8 mouse cellular contexts compared by ENCODE assay signal in the genomic region with DNA sequence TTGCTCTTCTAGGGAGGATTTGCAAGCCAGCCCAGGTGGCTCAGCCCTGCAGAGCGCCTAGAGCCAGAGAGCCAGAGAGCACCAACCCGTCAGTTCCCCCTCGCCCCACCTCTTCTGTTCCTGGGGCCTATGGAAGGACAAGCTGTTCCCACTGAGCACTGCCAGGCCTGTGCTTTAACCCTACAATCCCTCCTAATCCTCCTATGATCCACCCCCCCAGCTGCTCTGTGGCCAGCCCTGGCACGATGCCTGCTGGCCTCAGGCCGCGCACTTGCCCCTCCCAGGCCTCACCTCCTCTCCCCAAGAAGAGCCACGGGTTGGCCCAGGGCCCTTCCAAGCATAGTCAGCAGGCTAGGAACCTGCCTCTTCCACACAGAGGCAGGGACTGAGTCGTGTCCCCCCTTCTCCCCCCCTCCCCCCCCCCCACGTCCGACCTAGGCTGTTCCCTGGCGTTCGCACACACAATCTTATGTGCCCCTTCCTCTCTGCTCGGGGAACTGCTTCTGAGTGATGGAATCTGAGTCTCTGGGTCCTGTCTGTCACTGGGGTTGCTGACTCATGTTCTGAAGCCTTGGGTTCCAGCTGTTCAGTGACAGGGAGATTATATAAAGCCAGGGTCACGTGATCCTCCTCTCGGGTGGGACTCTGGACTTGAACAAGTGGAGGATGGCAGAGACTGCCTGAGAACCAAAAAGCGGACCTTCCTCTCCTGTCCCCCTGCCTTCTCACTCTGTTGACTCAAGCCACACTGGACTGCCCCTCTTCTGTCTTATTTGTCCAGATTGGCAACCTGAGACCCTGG. TPM values are rescaled to one million over a fixed set of nuclear protein-coding genes. Genes with fewer than 3 reads are reported as not detected.
A peak's percentile ranks its signal among the peaks of the same experiment; 100 is the strongest.
DNase-seq lines count a peak whose midpoint lies in the region; ATAC-seq and TF ChIP-seq lines count a peak whose summit lies in the region.

No protein-coding gene starts in this region.

- no peak for TF ChIP-seq CTCF in cerebellum, adult 2 months (IDR thresholded peaks at IDR 0.05; ENCODE audit: borderline replicate concordance, insufficient read depth, low read depth, low read length)

- no peak overlapping the region for H3K4me2 ChIP-seq in forebrain, embryonic 13.5 days

- H3K36me3 ChIP-seq in forebrain, embryonic 13.5 days (ENCODE audit: poor library complexity, severe bottlenecking) = no peaks in the 10 kb centered on the region
- no peaks in the 10 kb centered on the region for H3K36me3 ChIP-seq in forebrain, embryonic 10.5 days (replicated peaks)

- H3K4me3 ChIP-seq in forebrain, embryonic 13.5 days = no peak overlapping the region
- H3K4me3 ChIP-seq in forebrain, embryonic 10.5 days = no peak overlapping the region
- H3K4me3 ChIP-seq in cerebellum, adult 2 months (replicated peaks; ENCODE audit: insufficient read depth, low read depth, low read length) = no peak overlapping the region

- TF ChIP-seq POLR2A in cerebellum, adult 2 months (IDR thresholded peaks at IDR 0.05; ENCODE audit: borderline replicate concordance, insufficient read depth, low read length) = no peak

- DNase-seq in forebrain, embryonic 10.5 days (ENCODE audit: extremely low spot score, low spot score) = no peak
- DNase-seq in cerebellum, adult 2 months = peak; percentile 92 to 96
- peak; percentile 88 to 93 for DNase-seq in heart, adult 18-20 months
- peak; percentile 92 for DNase-seq in kidney, adult 18-20 months
- DNase-seq in lung, adult 18-20 months = peak; percentile 89 to 93
- DNase-seq in ovary, postnatal 36 days (ENCODE audit: low spot score) = peak; percentile 85
- DNase-seq in c-Kit-positive CD71-positive TER-119-positive erythroid progenitor cells, embryonic 14.5 days (ENCODE audit: low spot score) = no peak

- no peak overlapping the region for H3K27ac ChIP-seq in forebrain, embryonic 13.5 days
- no peak overlapping the region for H3K27ac ChIP-seq in forebrain, embryonic 10.5 days
- H3K27ac ChIP-seq in cerebellum, adult 2 months (ENCODE audit: insufficient read depth, low read length) = peak overlapping the region; percentile 80

- no peaks in the 10 kb centered on the region for H3K9me3 ChIP-seq in forebrain, embryonic 13.5 days (replicated peaks)
- no peaks in the 10 kb centered on the region for H3K9me3 ChIP-seq in forebrain, embryonic 10.5 days

- peak; percentile 82 for ATAC-seq in forebrain, embryonic 13.5 days

- H3K27me3 ChIP-seq in forebrain, embryonic 13.5 days = peaks cover 16% of the 10 kb centered on the region
- peaks cover 92% of the 10 kb centered on the region for H3K27me3 ChIP-seq in forebrain, embryonic 10.5 days (ENCODE audit: poor library complexity, severe bottlenecking)
- H3K27me3 ChIP-seq in cerebellum, adult 2 months (ENCODE audit: control insufficient read depth, insufficient read depth, low read length) = no peaks in the 10 kb centered on the region

- peak overlapping the region; percentile 47 for H3K9ac ChIP-seq in forebrain, embryonic 13.5 days

- peaks cover 29% of the 10 kb centered on the region for H3K4me1 ChIP-seq in forebrain, embryonic 13.5 days
- H3K4me1 ChIP-seq in forebrain, embryonic 10.5 days = peaks cover 56% of the 10 kb centered on the region
- peaks cover 58% of the 10 kb centered on the region for H3K4me1 ChIP-seq in cerebellum, adult 2 months (ENCODE audit: control insufficient read depth, insufficient read depth, low read length)

- 30% methylated on average over 16 of the region's 16 CpGs for WGBS in forebrain, embryonic 13.5 days
- WGBS in forebrain, embryonic 10.5 days = 40% methylated on average over 16 of the region's 16 CpGs
- WGBS in cerebellum, adult 2 months = 7% methylated on average over 16 of the region's 16 CpGs

RNA-seq across cellular contexts. Expression of a gene that starts 12.3 kb away (rescaled TPM):
- 7.1 and 8.6 TPM in 2 replicates for polyA plus RNA-seq in forebrain, embryonic 13.5 days (2015; fragmentation: Nextera tagmentation; extraction: Ambion mirVana)
- 12.7 and 12.9 TPM in 2 replicates for polyA plus RNA-seq in forebrain, embryonic 10.5 days (2016; fragmentation: Nextera tagmentation; extraction: Ambion mirVana)
- 43.5 and 47.1 TPM in 2 replicates for polyA plus RNA-seq in cerebellum, adult 2 months (2012; rRNA removed)
- total RNA-seq in heart, adult 18-20 months (2021) = 10 to 100 TPM; 89.8 to 95.9 TPM

RNA-seq across cellular contexts. Expression of a gene that starts 22.4 kb away (rescaled TPM):
- 0.06 and 0.23 TPM in 2 replicates for polyA plus RNA-seq in forebrain, embryonic 13.5 days (2015; fragmentation: Nextera tagmentation; extraction: Ambion mirVana)
- polyA plus RNA-seq in forebrain, embryonic 10.5 days (2016; fragmentation: Nextera tagmentation; extraction: Ambion mirVana) = 0.15 and 0.26 TPM in 2 replicates
- polyA plus RNA-seq in cerebellum, adult 2 months (2012; rRNA removed) = 2.7 and 7.3 TPM in 2 replicates
- total RNA-seq in heart, adult 18-20 months (2021) = not detected

RNA-seq across cellular contexts. Expression of a gene that starts 27.9 kb away (rescaled TPM):
- 1.0 and 1.2 TPM in 2 replicates for polyA plus RNA-seq in forebrain, embryonic 13.5 days (2015; fragmentation: Nextera tagmentation; extraction: Ambion mirVana)
- polyA plus RNA-seq in forebrain, embryonic 10.5 days (2016; fragmentation: Nextera tagmentation; extraction: Ambion mirVana) = not detected in 2 replicates
- polyA plus RNA-seq in cerebellum, adult 2 months (2012; rRNA removed) = 26.0 and 29.1 TPM in 2 replicates
- total RNA-seq in heart, adult 18-20 months (2021) = 1 to 10 TPM; 5.6 to 5.9 TPM

RNA-seq across cellular contexts. Expression of a gene that starts 34.1 kb away (rescaled TPM):
- 0.19 TPM in 1 of 2 replicates, not detected in the other for polyA plus RNA-seq in forebrain, embryonic 13.5 days (2015; fragmentation: Nextera tagmentation; extraction: Ambion mirVana)
- polyA plus RNA-seq in forebrain, embryonic 10.5 days (2016; fragmentation: Nextera tagmentation; extraction: Ambion mirVana) = 0.06 and 0.36 TPM in 2 replicates
- 0.41 and 0.75 TPM in 2 replicates for polyA plus RNA-seq in cerebellum, adult 2 months (2012; rRNA removed)
- under 1 TPM in 1 of 2 experiments, not detected in 1; 0.37 TPM for total RNA-seq in heart, adult 18-20 months (2021)

RNA-seq across cellular contexts. Expression of a gene that starts 34.2 kb away (rescaled TPM):
- polyA plus RNA-seq in forebrain, embryonic 13.5 days (2015; fragmentation: Nextera tagmentation; extraction: Ambion mirVana) = 45.7 and 50.1 TPM in 2 replicates
- polyA plus RNA-seq in forebrain, embryonic 10.5 days (2016; fragmentation: Nextera tagmentation; extraction: Ambion mirVana) = 79.5 and 81.5 TPM in 2 replicates
- 31.2 and 34.0 TPM in 2 replicates for polyA plus RNA-seq in cerebellum, adult 2 months (2012; rRNA removed)
- 1 to 10 TPM; 5.9 to 6.0 TPM for total RNA-seq in heart, adult 18-20 months (2021)

Comparison
In these comparisons a context has a peak if more than half of its experiments do, and no peak if none do; other contexts are left out.
1. DNase-seq: peak in cerebellum, adult 2 months (2 of 2), heart, adult 18-20 months (2 of 2), kidney, adult 18-20 months (single experiment), lung, adult 18-20 months (2 of 2) and ovary, postnatal 36 days (single experiment); none in forebrain, embryonic 10.5 days (single experiment) and c-Kit-positive CD71-positive TER-119-positive erythroid progenitor cells, embryonic 14.5 days (single experiment).
2. RNA of a gene that starts 27.9 kb away (polyA plus RNA-seq): 26.0 to 29.1 TPM in cerebellum, adult 2 months; 1.0 to 1.2 TPM in forebrain, embryonic 13.5 days and not detected in forebrain, embryonic 10.5 days; every median in the first group is over 10 times any median in the second.